Mouse (Mus musculus): ENCODE measurements around the gene Gm49388. TPM values are rescaled to one million over a fixed set of nuclear protein-coding genes. Genes with fewer than 3 reads are reported as not detected.
"Not testable (repeated sequence)": the region's sequence is repeated elsewhere in the genome, so short reads cannot be mapped to it uniquely, and the experiment has no call there.

Gm49388 gene
- polyA plus RNA-seq, 1 experiment = not detected

DNA sequence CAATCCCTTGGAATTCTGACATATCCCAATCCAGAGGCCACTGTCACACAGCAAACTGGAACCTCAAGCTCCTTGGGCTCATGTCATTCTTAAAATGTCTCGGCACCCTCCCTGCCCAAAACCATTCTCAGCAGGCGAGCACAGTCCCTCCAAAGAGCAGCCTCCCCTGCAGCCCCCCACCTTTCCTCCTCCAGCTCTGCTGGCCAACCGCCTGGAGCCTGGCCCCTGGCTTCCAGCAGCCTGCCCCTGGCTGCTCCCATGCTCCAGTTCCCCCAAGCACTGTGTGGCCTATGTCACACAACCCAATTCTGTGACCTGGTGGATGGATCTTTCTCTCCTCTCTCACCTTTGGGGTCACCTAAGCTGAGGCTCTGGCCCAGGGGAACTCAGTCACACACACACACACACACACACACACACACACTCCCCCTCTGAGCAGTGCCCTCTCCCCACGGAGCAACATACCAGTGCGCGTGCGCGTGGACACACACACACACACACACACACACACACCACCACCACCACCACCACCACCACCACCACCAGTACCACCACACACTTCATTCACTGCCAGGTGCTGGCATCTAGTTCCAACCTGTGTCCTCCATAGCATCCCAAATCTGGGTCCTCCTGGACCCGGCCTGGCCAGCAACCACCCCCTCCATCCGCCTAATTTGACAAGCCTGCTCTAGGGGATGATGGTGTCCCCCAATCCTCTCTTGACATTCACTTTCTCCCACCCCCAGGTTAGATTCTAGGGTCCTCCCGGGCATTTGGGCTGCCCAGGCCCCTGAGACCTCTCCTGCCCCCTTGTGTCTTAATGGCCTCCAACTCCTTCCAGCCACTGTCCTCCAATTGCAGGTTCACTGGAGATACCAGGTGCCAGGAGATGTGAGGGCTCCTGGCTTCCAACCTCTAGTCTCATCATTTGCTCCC, 38.1 kb downstream of the Gm49388 start:
- H3K27ac ChIP-seq (ENCODE audit: insufficient read depth, low read length) = no peak overlapping the region
- H3K4me3 ChIP-seq (ENCODE audit: insufficient read depth, low read length) = peak overlapping the region; percentile 38; the same call in 1 of the 2 replicates
- H3K4me1 ChIP-seq (ENCODE audit: control insufficient read depth, insufficient read depth, low read length) = no peaks in the 10 kb centered on the region
- TF ChIP-seq POLR2A (IDR thresholded peaks at IDR 0.05; ENCODE audit: low read depth, low read length) = no peak
- no peak for TF ChIP-seq CTCF (IDR thresholded peaks at IDR 0.05; ENCODE audit: borderline replicate concordance, insufficient read depth, low read length)

DNA sequence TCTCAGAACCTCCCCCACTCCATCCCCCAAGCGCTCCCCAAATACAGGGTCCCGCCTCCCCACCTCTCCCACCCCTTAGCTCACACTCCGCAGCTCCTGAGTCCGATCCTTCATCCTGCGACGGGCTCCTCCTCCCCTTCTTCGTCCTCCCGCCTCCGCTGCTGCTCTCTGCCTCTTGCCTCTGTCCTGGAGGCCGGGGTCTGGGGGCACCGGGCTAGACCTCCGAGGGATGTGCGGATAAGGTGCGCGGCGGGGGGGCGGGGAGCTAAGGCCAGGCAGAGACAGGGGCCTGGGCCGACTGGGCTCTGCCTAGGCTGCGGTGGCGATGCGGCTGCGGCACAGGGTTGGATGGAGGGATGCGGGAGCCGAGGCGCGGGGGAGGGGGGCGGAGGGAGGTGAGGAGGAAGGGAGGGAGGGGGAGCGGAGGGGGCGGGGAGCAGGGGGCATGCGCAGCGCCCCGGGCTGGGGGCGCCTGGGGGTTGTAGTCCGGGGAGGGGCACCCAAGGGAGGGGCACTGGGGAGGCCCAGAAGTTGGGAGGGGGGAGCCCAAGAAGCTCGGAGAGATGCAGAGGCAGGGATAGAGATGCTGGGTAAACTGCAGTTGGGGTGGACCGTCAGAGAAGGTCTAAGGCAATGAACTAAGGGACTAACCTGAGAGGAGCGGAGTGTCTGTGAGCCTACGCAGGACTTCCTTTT, 38.9 kb downstream of the Gm49388 start, which contains the start of the genes Stx4a and Stx1b:
Stx4a (plus strand) TSS at position 119 of the 696 bp plus-strand sequence.
Stx1b (minus strand) TSS at position 374 of the 696 bp plus-strand sequence.
- no peaks in the 10 kb centered on the region for H3K4me1 ChIP-seq (ENCODE audit: control insufficient read depth, insufficient read depth, low read length)
- H3K4me3 ChIP-seq (ENCODE audit: insufficient read depth, low read length) = peak within 1 kb of the TSS; percentile 38
- no peak within 1 kb of the TSS for H3K27ac ChIP-seq (ENCODE audit: insufficient read depth, low read length)
- TF ChIP-seq CTCF (IDR thresholded peaks at IDR 0.05; ENCODE audit: borderline replicate concordance, insufficient read depth, low read length) (no peak), POLR2A (IDR thresholded peaks at IDR 0.05; ENCODE audit: low read depth, low read length) (no peak)

DNA sequence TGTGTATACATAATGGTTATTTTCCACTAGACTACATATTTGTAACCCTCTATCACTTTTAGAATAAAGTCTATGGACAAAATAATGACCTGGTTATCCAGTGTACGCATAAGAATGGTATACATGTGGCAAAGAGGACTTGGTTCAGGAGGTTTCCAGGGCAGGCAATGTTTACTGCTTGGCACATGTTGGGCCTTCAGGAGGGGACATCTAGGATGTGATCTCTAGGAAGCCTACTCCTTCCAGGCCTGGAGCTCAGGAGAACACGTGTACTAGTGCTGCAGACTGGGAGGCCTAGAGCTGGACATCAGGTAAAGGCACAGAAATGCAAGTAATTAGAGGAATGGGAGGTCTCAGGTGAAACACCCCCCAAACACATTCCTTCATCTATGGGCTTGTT, 50.1 kb downstream of the Gm49388 start:
- Histone ChIP-seq H3K4me3 (ENCODE audit: insufficient read depth, low read length) (no peak overlapping the region), H3K27ac (ENCODE audit: insufficient read depth, low read length) (no peak overlapping the region), H3K4me1 (ENCODE audit: control insufficient read depth, insufficient read depth, low read length) (no peaks in the 10 kb centered on the region)
- TF ChIP-seq CTCF (IDR thresholded peaks at IDR 0.05; ENCODE audit: borderline replicate concordance, insufficient read depth, low read length) (no peak), POLR2A (IDR thresholded peaks at IDR 0.05; ENCODE audit: low read depth, low read length) (no peak)

DNA sequence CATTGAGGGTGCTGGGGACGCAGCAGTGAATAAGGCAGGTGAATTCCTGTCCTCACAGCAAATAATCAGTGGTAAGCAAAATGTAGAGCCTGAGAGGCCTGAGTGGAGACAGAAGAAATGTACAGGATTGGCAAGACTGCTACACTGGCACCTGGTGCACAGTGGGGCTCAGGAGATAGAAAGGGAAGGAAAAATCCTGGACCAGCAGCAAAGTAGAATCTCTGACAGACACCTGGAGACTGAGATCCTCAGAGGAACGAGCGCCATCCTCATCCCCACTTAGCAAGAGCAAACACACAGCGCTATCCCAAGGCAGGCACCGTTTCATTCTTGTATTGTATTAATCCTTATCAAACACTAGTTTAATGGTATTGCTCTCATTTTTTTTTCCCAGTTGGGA, 52.1 kb downstream of the Gm49388 start:
- no peak overlapping the region for H3K4me3 ChIP-seq (ENCODE audit: insufficient read depth, low read length)
- TF ChIP-seq CTCF (IDR thresholded peaks at IDR 0.05; ENCODE audit: borderline replicate concordance, insufficient read depth, low read length) = no peak
- TF ChIP-seq POLR2A (IDR thresholded peaks at IDR 0.05; ENCODE audit: low read depth, low read length) = no peak
- no peaks in the 10 kb centered on the region for H3K4me1 ChIP-seq (ENCODE audit: control insufficient read depth, insufficient read depth, low read length)
- no peak overlapping the region for H3K27ac ChIP-seq (ENCODE audit: insufficient read depth, low read length)

DNA sequence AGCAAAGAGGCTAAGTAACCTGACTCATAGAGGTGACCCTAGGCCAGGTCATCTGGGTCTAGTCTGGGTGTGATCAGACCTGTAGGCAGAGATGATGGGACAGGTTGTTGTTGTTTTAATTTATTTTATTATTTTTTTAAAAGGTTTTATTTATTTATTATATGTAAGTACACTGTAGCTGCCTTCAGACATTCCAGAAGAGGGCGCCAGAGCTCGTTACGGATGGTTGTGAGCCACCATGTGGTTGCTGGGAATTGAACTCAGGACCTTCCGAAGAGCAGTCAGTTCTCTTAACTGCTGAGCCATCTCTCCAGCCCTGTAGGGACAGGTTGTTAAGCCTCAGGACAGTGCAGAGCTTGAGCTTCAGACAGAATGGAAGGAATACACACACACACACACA, 52.5 kb downstream of the Gm49388 start:
- H3K4me1 ChIP-seq (ENCODE audit: control insufficient read depth, insufficient read depth, low read length); H3K27ac ChIP-seq (ENCODE audit: insufficient read depth, low read length); H3K4me3 ChIP-seq (ENCODE audit: insufficient read depth, low read length): not testable (repeated sequence)

DNA sequence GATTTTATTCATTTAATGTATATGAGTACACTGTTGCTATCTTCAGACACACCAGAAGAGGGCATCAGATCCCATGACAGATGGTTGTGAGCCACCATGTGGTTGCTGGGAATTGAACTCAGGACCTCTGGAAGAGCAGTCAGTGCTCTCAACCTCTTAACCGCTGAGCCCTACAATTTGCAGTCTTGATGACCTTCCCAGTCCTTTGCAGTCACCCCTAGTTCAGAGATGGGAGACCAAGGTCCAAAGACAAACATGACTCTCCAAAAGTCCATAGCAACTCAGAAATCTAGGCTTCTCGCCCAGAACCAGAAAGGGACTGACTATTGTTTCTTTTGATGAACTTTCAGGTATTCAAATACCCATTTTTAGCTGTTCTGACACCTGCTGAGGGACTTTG, 54.6 kb downstream of the Gm49388 start:
- H3K4me1 ChIP-seq (ENCODE audit: control insufficient read depth, insufficient read depth, low read length); H3K4me3 ChIP-seq (ENCODE audit: insufficient read depth, low read length); H3K27ac ChIP-seq (ENCODE audit: insufficient read depth, low read length): not testable (repeated sequence)

DNA sequence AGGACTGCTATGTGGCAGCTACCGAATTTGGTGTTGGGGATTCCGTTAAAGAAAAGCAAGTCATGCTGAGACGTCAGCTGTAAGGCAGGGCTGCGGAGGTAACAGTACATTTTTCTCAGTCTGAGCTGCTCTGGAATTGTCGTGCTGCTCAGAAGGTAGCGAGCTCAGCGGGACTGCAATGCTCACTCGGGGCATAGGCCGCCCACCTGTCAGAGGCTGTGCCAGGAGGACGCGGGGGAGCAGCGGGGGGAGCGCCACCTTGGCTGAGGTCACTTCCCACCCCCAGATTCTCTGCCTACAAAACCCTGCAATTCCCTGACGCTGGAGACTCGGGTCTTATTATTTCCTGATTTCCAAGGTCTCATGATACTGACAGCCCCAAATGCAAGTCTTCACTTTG, 55.5 kb downstream of the Gm49388 start:
- Histone ChIP-seq H3K27ac (ENCODE audit: insufficient read depth, low read length) (peak overlapping the region; percentile 93), H3K4me3 (ENCODE audit: insufficient read depth, low read length) (peak overlapping the region; percentile 22), H3K4me1 (ENCODE audit: control insufficient read depth, insufficient read depth, low read length) (no peaks in the 10 kb centered on the region)
- TF ChIP-seq CTCF (IDR thresholded peaks at IDR 0.05; ENCODE audit: borderline replicate concordance, insufficient read depth, low read length) (no peak), POLR2A (IDR thresholded peaks at IDR 0.05; ENCODE audit: low read depth, low read length) (peak; percentile 12; the same call in 1 of the 2 replicates)

DNA sequence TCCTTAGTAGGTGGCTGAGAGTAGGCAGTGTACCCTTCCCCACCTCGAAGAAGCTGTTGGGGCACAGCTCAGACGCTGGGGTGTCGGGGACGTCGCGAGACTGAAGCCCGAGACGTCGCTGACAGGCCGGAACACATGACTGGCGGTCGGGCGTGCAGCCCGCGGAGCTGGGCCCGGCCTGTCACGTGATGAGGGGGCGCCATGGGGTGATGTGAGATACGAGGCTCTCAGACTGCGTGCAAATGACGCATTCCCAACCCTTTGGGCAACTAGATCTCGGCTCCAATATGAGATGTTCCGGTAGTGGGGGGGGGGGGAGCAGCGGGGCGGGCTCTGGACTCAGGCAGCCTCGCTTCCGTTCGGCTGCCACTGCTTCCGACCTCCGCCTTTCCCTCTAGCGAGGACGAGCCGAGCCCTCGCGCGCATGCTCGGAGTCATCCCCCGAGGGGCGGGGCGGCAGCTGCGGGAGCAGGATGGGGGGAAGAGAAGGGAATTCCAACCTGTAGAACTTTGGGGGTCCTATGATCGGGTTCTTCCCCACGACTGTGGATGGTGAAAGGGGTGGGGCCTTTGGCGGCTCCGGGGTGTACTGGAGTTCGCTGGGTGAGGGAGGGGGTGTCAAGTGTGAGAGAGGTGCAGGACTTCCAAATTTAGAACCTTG, 56.1 kb downstream of the Gm49388 start:
- Histone ChIP-seq H3K27ac (ENCODE audit: insufficient read depth, low read length) (peak overlapping the region; percentile 93), H3K4me3 (ENCODE audit: insufficient read depth, low read length) (peak overlapping the region; percentile 94), H3K4me1 (ENCODE audit: control insufficient read depth, insufficient read depth, low read length) (no peaks in the 10 kb centered on the region)
- TF ChIP-seq POLR2A (IDR thresholded peaks at IDR 0.05; ENCODE audit: low read depth, low read length) = peak; percentile 84
- no peak for TF ChIP-seq CTCF (IDR thresholded peaks at IDR 0.05; ENCODE audit: borderline replicate concordance, insufficient read depth, low read length)

DNA sequence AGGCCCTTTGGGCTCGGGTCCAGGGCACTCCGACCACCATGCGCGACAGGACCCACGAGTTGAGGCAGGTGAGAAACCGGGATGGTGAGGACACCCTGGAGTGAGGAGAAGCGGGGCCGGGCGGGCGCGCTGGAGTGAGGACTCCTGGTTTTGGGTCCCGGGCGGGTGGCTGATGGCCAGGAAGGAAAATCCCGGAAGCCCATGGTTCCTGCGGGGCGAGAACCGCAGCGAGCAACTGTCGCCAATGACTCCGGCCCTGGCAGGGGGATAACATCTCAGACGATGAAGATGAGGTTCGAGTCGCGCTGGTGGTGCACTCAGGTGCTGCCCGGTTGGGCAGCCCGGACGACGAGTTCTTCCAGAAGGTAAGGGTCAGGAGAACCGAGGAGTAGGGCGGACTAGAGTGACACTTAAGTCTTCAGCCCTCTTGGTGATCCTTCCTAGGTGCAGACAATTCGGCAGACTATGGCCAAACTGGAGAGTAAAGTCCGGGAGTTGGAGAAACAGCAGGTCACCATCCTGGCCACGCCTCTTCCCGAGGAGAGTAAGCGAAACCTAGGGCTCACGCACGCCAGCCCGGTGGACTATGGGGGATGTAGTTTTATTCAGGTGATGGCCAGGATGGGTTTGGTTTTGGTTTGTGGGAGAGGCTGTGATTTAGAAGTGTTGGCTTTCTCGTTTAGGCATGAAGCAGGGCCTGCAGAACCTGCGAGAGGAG, 56.8 kb downstream of the Gm49388 start:
- Histone ChIP-seq H3K4me1 (ENCODE audit: control insufficient read depth, insufficient read depth, low read length) (no peaks in the 10 kb centered on the region), H3K27ac (ENCODE audit: insufficient read depth, low read length) (peak overlapping the region; percentile 89), H3K4me3 (ENCODE audit: insufficient read depth, low read length) (peak overlapping the region; percentile 94)
- TF ChIP-seq POLR2A (IDR thresholded peaks at IDR 0.05; ENCODE audit: low read depth, low read length) (peak; percentile 94), CTCF (IDR thresholded peaks at IDR 0.05; ENCODE audit: borderline replicate concordance, insufficient read depth, low read length) (no peak)

Measured in embryonic fibroblast, embryonic 13.5 days (primary cell).